Mouse (Mus musculus) hindbrain, embryonic 16.5 days (tissue): Measurements from ENCODE around the gene Dusp22. TPM values are rescaled to one million over a fixed set of nuclear protein-coding genes. Genes with fewer than 3 reads are reported as not detected.

ENCODE experiments used
- ATAC-seq: fragments of 200-750 bp; cut with Nextera tagmentation; 2 replicates; pipeline ENCODE4 v1.8.0; 2017; ENCODE audit warnings: moderate TSS enrichment, moderate library complexity
- H3K27ac ChIP-seq: fragments of 300-500 bp; sonication (generic); 2 replicates; pipeline ENCODE4 v1.5.1; 2014; ENCODE audit warnings: low read depth, mild to moderate bottlenecking, control low read depth, low read length, moderate library complexity
- H3K27me3 ChIP-seq: fragments of 300-500 bp; sonication (generic); replicated peaks from 2 replicates; pipeline ENCODE4 v1.6.1; 2014; ENCODE audit warnings: low read length; ENCODE audit not compliant: control insufficient read depth, insufficient read depth
- H3K36me3 ChIP-seq: fragments of 300-500 bp; sonication (generic); 2 replicates; pipeline ENCODE4 v1.6.1; 2014; ENCODE audit warnings: mild to moderate bottlenecking, low read length, moderate library complexity, mixed read lengths; ENCODE audit not compliant: control insufficient read depth, insufficient read depth
- H3K4me1 ChIP-seq: fragments of 300-500 bp; sonication (generic); 2 replicates; pipeline ENCODE4 v1.6.1; 2014; ENCODE audit warnings: low read depth, low read length; ENCODE audit not compliant: control insufficient read depth, insufficient read depth
- H3K4me2 ChIP-seq: fragments of 300-500 bp; sonication (generic); 2 replicates; pipeline ENCODE4 v1.6.1; 2014; ENCODE audit warnings: mild to moderate bottlenecking, low read length, control low read depth, moderate library complexity
- H3K4me3 ChIP-seq: fragments of 300-500 bp; sonication (generic); 2 replicates; pipeline ENCODE4 v1.5.1; 2014; ENCODE audit warnings: mild to moderate bottlenecking, low read length, control low read depth, moderate library complexity
- H3K9ac ChIP-seq: fragments of 300-500 bp; sonication (generic); 2 replicates; pipeline ENCODE4 v1.6.1; 2014; ENCODE audit warnings: low read depth, mild to moderate bottlenecking, control low read depth, low read length, moderate library complexity
- H3K9me3 ChIP-seq: fragments of 300-500 bp; sonication (generic); 2 replicates; pipeline ENCODE4 v1.6.1; 2014; ENCODE audit warnings: mild to moderate bottlenecking, low read length, moderate library complexity; ENCODE audit not compliant: control insufficient read depth
- WGBS: fragments of 180-500 bp; shearing (Covaris S2); extraction: QIAGEN DNeasy Blood & Tissue Kit; methylation state at CpG from one replicate; pipeline ENCODE4 v1.1.7; 2014; 5-methylcytosine and 5-hydroxymethylcytosine counted together
- polyA plus RNA-seq: library from polyadenylated mRNA; unstranded; fragments of >200 nt; fragmentation: Nextera tagmentation; extraction: Ambion mirVana; gene quantifications from 2 replicates; pipeline ENCODE4 v1.2.1, GENCODE M21; 2015

Dusp22 gene
- polyA plus RNA-seq, 1 experiment from 2014 or later, result 20.4 TPM

DNA sequence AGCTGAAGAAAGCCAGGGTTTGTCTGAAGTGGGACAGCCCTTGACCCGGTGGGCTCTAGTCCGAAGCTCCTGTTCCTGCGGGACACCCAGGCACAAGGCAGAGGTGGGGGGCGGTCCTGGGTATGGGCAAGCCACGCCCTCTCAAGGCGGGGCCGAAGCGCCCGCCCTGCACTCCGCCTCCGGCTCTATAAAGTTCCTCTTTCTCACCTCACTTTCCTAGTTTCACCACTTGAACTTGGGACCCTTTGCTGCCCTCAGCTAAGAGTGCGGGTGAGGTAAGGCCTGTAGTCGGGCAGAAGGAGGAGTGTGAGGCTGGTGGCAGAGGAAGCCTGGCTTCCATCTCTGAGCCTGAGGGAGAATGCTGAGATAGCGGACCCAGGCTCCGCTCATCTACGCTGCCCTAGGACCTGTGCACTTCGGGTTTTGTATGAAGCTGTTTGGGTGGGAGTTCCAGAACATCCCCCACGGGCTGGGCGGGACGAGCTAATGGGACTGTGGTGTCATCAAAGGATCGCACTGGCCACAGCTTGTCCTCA, 89.3 kb downstream of the Dusp22 start, which contains the start of gene Irf4:
Gene Irf4, plus strand, starts transcription at position 206 of the 536 bp plus-strand sequence.
- peak within 1 kb of the TSS; percentile 85 for H3K4me2 ChIP-seq
- H3K4me1 ChIP-seq, result peaks cover 19% of the 10 kb centered on the region
- H3K9me3 ChIP-seq, result no peaks in the 10 kb centered on the region
- H3K36me3 ChIP-seq, result no peaks in the 10 kb centered on the region
- peak within 1 kb of the TSS; percentile 44 for H3K4me3 ChIP-seq
- H3K27me3 ChIP-seq, result peaks cover 40% of the 10 kb centered on the region
- ATAC-seq, result peak; percentile 82
- no peak within 1 kb of the TSS for H3K27ac ChIP-seq
- 0 out of 2 replicates have a peak within 1 kb of the TSS, but pooled peaks have one; percentile 20 for H3K9ac ChIP-seq
- 1% methylated on average over 21 of the region's 21 CpGs for WGBS

DNA sequence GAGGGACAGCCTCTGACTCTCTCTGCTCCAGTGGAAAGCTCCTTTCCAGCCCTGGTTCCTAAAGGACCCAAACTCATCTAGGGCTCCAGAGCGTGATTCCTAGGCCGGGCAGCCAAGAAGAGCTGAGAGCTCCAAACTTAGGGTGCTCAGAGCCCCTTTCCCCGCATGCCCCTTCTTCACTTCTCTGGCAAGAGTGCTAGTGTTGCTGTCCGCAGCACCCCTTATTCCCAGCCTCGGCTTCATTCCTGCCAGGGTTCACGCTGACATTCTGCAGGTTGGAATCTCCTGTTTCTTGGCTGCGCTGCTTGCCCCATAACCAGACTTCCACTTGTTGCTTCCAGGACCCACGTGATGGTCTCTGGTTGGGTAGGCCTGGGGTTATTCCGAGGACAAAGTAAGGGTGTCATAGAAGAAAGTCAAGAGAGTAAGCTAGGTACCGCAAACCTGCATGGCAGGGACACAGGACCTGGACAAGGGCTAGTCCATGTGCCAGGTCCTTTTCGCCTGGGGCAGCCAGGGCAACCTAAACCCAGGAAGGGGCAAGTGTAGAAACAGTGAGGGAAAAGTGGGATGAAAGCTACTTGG, 89.8 kb downstream of the Dusp22 start:
- H3K9ac ChIP-seq, result 0 out of 2 replicates have a peak overlapping the region, but pooled peaks have one; percentile 20
- no peak overlapping the region for H3K27ac ChIP-seq
- H3K4me3 ChIP-seq, result peak overlapping the region; percentile 44
- whole genome bisulfite sequencing, result 5% methylated on average over 11 of the region's 11 CpGs
- no peaks in the 10 kb centered on the region for H3K9me3 ChIP-seq
- H3K27me3 ChIP-seq, result peaks cover 40% of the 10 kb centered on the region
- peak overlapping the region; percentile 85 for H3K4me2 ChIP-seq
- ATAC-seq, result no peak
- H3K36me3 ChIP-seq, result no peaks in the 10 kb centered on the region
- H3K4me1 ChIP-seq, result peaks cover 19% of the 10 kb centered on the region

DNA sequence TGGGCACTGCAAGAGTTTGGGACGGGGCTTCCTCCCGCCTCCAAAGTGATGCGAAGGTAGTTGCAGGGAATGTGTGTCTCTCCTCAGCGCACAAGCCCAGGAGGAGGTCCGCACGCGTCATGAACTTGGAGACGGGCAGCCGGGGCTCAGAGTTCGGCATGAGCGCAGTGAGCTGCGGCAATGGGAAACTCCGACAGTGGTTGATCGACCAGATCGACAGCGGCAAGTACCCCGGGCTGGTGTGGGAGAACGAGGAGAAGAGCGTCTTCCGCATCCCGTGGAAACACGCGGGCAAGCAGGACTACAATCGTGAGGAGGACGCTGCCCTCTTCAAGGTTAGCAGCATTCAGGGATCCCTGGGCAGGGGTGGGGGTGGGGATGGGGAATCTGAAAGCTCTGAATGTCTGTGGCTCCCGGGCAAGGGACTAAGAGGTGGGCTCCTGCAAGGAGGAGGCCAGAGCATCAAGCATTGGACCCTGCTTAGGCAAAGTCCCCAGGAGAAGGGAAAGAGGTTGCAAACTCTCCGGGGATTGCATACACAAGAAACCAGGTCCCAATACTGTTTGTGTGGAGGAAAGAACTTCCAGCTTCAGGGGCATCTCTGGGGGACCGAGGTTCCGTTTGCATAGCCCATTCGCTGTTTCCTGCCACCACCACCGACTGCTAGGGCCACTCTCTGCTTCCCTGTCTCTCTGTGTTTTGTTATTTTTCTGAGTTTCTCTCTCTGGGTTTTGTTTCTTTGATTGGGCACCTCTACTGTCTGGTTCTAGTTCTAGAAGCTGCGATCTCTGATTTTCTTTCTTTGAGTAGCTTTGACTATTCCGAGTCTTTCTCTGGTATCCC, 90.9 kb downstream of the Dusp22 start:
- Histone ChIP-seq H3K27ac (no peak overlapping the region), H3K9ac (no peak overlapping the region; the same call in 1 of the 2 replicates), H3K9me3 (no peaks in the 10 kb centered on the region), H3K36me3 (no peaks in the 10 kb centered on the region), H3K27me3 (peaks cover 40% of the 10 kb centered on the region), H3K4me1 (peaks cover 19% of the 10 kb centered on the region), H3K4me3 (peak overlapping the region; percentile 44), H3K4me2 (peak overlapping the region; percentile 85)
- peak; percentile 38; the same call in 1 of the 2 replicates for ATAC-seq
- WGBS, result 3% methylated on average over 33 of the region's 33 CpGs

DNA sequence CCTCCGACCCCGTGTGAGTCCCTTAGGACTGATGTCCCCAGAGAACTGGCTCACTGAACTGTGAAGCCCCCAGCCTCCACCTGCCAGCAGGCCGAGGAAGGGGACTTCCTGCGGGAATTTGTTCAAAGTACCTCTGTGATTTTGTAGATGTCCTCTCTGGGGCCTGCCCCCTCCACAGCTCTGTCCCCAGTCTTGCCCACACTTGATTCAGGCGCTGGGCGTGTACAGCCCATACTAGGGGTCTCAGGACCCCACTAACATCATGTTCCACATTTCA, 91.4 kb downstream of the Dusp22 start:
- WGBS, result 24% methylated on average over 6 of the region's 6 CpGs
- ATAC-seq, result no peak
- Histone ChIP-seq H3K27me3 (peaks cover 40% of the 10 kb centered on the region), H3K4me2 (no peak overlapping the region), H3K4me3 (no peak overlapping the region), H3K27ac (no peak overlapping the region), H3K9ac (no peak overlapping the region), H3K4me1 (peaks cover 19% of the 10 kb centered on the region), H3K9me3 (no peaks in the 10 kb centered on the region), H3K36me3 (no peaks in the 10 kb centered on the region)

DNA sequence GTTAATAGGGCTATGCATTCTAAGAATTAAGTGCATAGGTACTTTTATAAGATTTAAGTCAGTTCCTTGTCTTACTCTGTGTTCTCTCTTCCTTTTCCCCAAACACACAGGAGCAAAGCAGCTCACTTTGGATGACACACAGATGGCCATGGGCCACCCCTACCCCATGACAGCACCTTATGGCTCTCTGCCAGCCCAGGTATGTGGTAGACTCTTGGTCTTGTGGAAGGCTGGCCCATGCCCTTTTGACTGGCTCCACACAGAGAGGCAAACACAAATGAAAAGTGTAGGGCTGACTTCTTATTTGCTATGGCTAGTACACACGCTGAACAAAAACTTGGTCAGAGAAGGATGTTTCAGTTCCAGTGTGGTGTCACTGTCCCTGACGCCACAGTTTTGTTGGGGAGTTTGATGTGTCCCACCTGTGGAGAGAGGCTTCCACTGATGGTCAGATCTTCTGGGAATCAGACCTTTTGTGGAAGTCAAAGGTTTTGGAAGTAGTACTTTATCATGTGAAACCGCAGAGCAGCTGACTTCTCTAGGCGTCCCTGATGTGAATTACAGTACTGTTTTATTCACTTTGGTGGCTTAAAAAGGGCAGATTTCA, 92.9 kb downstream of the Dusp22 start:
- Histone ChIP-seq H3K4me3 (no peak overlapping the region), H3K36me3 (no peaks in the 10 kb centered on the region), H3K4me1 (peaks cover 19% of the 10 kb centered on the region), H3K27ac (no peak overlapping the region), H3K27me3 (peaks cover 35% of the 10 kb centered on the region), H3K9ac (no peak overlapping the region), H3K9me3 (no peaks in the 10 kb centered on the region), H3K4me2 (no peak overlapping the region)
- WGBS, result 80% methylated on average over 4 of the region's 4 CpGs
- ATAC-seq, result no peak

DNA sequence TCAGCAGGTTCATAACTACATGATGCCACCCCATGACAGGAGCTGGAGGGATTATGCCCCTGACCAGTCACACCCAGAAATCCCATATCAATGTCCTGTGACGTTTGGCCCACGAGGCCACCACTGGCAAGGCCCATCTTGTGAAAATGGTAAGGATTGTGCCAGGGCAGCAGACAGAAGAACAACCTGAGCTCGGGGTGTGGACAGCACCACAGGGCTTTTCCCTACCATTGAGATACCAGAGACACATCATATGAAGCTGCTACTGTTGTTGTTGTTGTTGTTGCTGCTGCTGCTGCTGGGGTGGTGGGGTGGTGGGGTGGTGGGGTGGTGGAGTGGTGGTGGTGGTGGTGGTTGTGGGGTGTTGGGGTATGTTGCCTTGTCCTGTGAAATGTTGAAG, 93.6 kb downstream of the Dusp22 start:
- no peak for ATAC-seq
- H3K4me3 ChIP-seq, result no peak overlapping the region
- no peak overlapping the region for H3K4me2 ChIP-seq
- no peaks in the 10 kb centered on the region for H3K36me3 ChIP-seq
- 81% methylated on average over 3 of the region's 3 CpGs for WGBS
- peaks cover 30% of the 10 kb centered on the region for H3K27me3 ChIP-seq
- H3K4me1 ChIP-seq, result peaks cover 19% of the 10 kb centered on the region
- no peak overlapping the region for H3K9ac ChIP-seq
- no peak overlapping the region for H3K27ac ChIP-seq
- H3K9me3 ChIP-seq, result no peaks in the 10 kb centered on the region

DNA sequence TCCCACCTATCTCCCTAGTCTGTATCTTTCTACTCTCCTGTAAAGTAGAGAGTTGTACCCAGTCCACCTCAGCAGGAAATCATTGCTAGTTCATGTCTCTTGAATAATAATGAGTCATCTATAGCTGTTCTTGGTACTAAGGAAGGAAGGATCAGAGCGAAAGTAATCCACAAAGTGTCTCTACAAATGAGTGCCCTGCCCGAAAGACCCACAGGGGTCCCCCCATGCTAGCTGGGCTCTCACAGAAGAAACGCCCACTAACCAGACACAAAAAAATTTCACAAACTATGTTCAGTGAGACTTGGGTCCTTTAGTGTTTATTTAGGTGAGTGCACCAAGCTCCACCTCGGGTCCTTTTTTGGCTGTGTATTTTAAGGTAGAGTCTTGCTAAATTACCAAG, 94.3 kb downstream of the Dusp22 start:
- no peak overlapping the region for H3K4me3 ChIP-seq
- H3K4me1 ChIP-seq, result peaks cover 17% of the 10 kb centered on the region
- no peak overlapping the region for H3K27ac ChIP-seq
- 92% methylated on average over 4 of the region's 4 CpGs for WGBS
- no peaks in the 10 kb centered on the region for H3K9me3 ChIP-seq
- H3K36me3 ChIP-seq, result no peaks in the 10 kb centered on the region
- no peak for ATAC-seq
- H3K27me3 ChIP-seq, result peaks cover 28% of the 10 kb centered on the region
- H3K4me2 ChIP-seq, result no peak overlapping the region
- H3K9ac ChIP-seq, result no peak overlapping the region

DNA sequence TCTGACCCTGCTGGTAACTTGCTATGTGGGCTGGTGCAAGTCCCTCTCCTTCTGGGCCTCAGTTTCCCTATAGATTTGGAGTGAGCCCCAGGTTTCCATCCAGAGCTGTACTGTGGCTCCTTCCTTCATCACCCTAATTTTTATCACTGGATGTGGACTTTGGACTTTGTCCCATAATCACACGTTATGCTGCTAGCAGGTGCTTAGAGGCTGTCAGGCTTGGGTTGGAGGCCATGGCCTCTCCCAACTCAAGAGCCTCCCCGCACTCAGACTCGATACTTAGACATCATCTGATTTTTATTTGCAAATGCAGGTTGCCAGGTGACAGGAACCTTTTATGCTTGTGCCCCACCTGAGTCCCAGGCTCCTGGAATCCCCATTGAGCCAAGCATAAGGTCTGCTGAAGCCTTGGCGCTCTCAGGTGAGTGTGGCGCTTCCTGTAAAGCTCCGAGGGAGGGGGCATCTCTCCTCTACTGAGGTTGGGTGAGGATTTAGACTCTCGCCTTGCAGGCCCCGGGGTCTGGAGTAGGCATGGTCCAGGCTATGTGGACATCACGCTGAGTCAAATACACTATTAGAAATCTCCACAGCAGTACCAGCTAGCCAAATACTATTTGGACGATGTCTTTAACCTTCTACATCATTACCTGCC, 95.2 kb downstream of the Dusp22 start:
- H3K9me3 ChIP-seq, result no peaks in the 10 kb centered on the region
- no peak overlapping the region for H3K27ac ChIP-seq
- H3K4me2 ChIP-seq, result no peak overlapping the region
- ATAC-seq, result no peak
- peaks cover 8% of the 10 kb centered on the region for H3K4me1 ChIP-seq
- H3K4me3 ChIP-seq, result no peak overlapping the region
- H3K9ac ChIP-seq, result no peak overlapping the region
- no peaks in the 10 kb centered on the region for H3K36me3 ChIP-seq
- peaks cover 19% of the 10 kb centered on the region for H3K27me3 ChIP-seq
- 89% methylated on average over 10 of the region's 10 CpGs for WGBS
